Mouse (Mus musculus): ENCODE measurements around the gene Ccnd2. TPM values are rescaled to one million over a fixed set of nuclear protein-coding genes. Genes with fewer than 3 reads are reported as not detected.

Ccnd2 gene
- polyA plus RNA-seq, 1 experiment, result 2.8 TPM

DNA sequence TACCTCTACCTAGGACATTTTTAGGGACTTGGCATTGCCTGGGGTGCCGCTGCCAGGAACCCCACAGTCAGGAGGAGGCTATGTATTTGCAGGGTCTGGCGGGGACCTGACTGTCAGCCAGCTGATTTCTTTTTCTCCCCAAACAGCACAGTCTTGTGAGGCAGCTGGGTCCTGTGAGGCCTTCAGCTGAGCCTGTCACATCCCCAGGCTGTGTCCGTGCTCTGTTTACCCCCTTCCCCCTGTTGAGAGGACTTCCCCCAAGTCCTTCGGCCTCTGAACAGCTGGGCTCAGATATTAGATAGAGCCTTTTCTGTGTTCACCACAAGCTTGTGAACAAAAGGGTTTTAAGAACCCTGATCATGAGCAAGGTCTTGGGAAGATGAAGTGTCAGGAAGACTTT is 25.4 kb upstream of the Ccnd2 start:
- Histone ChIP-seq H3K79me2 (ENCODE audit: control insufficient read depth, insufficient read depth) (no peaks in the 10 kb centered on the region), H3K27me3 (ENCODE audit: control insufficient read depth, insufficient read depth, insufficient read length) (peaks cover 9% of the 10 kb centered on the region), H3K79me3 (ENCODE audit: low read depth) (no peaks in the 10 kb centered on the region), H3K4me3 (ENCODE audit: insufficient read depth, poor library complexity, severe bottlenecking) (no peak overlapping the region), H3ac (ENCODE audit: control insufficient read depth, insufficient read length, low read depth) (no peak overlapping the region), H3K36me3 (ENCODE audit: control insufficient read depth, insufficient read depth) (no peaks in the 10 kb centered on the region)
- TF ChIP-seq USF1 (IDR thresholded peaks at IDR 0.05; ENCODE audit: low read depth) (no peak), MAX (IDR thresholded peaks at IDR 0.05) (no peak), MYOD1 (IDR thresholded peaks at IDR 0.05; ENCODE audit: control insufficient read depth, insufficient read length, low read depth) (no peak), CEBPB (IDR thresholded peaks at IDR 0.05; ENCODE audit: low read depth) (no peak), CTCF (IDR thresholded peaks at IDR 0.05; ENCODE audit: control insufficient read depth, insufficient read depth, insufficient read length) (no peak), MYOG (IDR thresholded peaks at IDR 0.05; ENCODE audit: control insufficient read depth, extremely low read depth, insufficient read length) (no peak), FOSL1 (IDR thresholded peaks at IDR 0.05; ENCODE audit: insufficient read depth, low read length, poor library complexity, severe bottlenecking) (no peak)

DNA sequence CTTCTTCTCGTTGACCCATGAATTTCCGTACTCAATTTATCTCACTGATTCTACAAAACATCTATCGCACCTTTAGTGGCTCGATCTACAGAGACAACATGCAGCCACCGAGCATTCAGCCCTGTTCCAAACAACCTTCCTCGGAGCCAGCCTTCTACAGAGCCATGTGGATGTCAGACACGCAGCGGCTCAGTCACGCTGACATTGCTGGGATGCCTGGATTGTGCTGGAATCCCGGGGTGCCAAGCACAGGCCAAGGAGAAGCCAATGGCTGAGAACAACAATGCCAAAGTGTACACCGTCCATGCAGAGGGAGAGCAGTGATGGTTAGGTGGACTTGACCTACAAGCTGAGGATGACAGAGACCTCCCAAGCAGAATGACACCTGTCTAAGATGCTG is 20.5 kb upstream of the Ccnd2 start:
- Histone ChIP-seq H3K36me3 (ENCODE audit: control insufficient read depth, insufficient read depth) (no peaks in the 10 kb centered on the region), H3K27me3 (ENCODE audit: control insufficient read depth, insufficient read depth, insufficient read length) (peaks cover 9% of the 10 kb centered on the region), H3K4me3 (ENCODE audit: insufficient read depth, poor library complexity, severe bottlenecking) (no peak overlapping the region), H3K79me2 (ENCODE audit: control insufficient read depth, insufficient read depth) (no peaks in the 10 kb centered on the region), H3ac (ENCODE audit: control insufficient read depth, insufficient read length, low read depth) (no peak overlapping the region), H3K79me3 (ENCODE audit: low read depth) (no peaks in the 10 kb centered on the region)
- TF ChIP-seq FOSL1 (IDR thresholded peaks at IDR 0.05; ENCODE audit: insufficient read depth, low read length, poor library complexity, severe bottlenecking) (no peak), CTCF (IDR thresholded peaks at IDR 0.05; ENCODE audit: control insufficient read depth, insufficient read depth, insufficient read length) (no peak), USF1 (IDR thresholded peaks at IDR 0.05; ENCODE audit: low read depth) (no peak), MYOD1 (IDR thresholded peaks at IDR 0.05; ENCODE audit: control insufficient read depth, insufficient read length, low read depth) (no peak), MAX (IDR thresholded peaks at IDR 0.05) (no peak), MYOG (IDR thresholded peaks at IDR 0.05; ENCODE audit: control insufficient read depth, extremely low read depth, insufficient read length) (no peak), CEBPB (IDR thresholded peaks at IDR 0.05; ENCODE audit: low read depth) (no peak)

DNA sequence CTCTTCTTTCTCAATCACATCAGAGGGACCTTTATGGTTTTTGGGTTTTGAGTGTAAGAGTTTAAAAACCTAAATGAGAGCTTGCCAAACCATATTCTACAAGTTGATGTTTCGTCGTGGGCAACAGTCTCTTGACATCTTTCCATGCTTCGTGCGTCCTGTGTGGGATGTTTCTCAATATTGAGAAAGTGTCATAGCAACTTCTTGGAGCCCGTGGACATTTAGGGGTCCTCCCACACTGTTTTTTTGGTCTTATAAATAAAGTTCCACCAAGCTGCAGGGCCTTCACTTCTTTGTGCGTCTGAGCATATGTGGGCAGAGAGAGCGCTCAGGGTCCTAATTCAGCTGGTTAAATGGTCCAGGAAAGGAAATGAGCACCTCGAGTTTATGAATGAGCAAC is 18.7 kb upstream of the Ccnd2 start:
- no peak for TF ChIP-seq FOSL1 (IDR thresholded peaks at IDR 0.05; ENCODE audit: insufficient read depth, low read length, poor library complexity, severe bottlenecking)
- TF ChIP-seq MYOD1 (IDR thresholded peaks at IDR 0.05; ENCODE audit: control insufficient read depth, insufficient read length, low read depth), result no peak
- TF ChIP-seq MAX (IDR thresholded peaks at IDR 0.05), result no peak
- TF ChIP-seq MYOG (IDR thresholded peaks at IDR 0.05; ENCODE audit: control insufficient read depth, extremely low read depth, insufficient read length), result no peak
- no peak for TF ChIP-seq CEBPB (IDR thresholded peaks at IDR 0.05; ENCODE audit: low read depth)
- no peak for TF ChIP-seq CTCF (IDR thresholded peaks at IDR 0.05; ENCODE audit: control insufficient read depth, insufficient read depth, insufficient read length)
- no peak for TF ChIP-seq USF1 (IDR thresholded peaks at IDR 0.05; ENCODE audit: low read depth)
- H3K36me3 ChIP-seq (ENCODE audit: control insufficient read depth, insufficient read depth), result no peaks in the 10 kb centered on the region
- peaks cover 6% of the 10 kb centered on the region for H3K27me3 ChIP-seq (ENCODE audit: control insufficient read depth, insufficient read depth, insufficient read length)
- H3K79me2 ChIP-seq (ENCODE audit: control insufficient read depth, insufficient read depth), result no peaks in the 10 kb centered on the region
- no peaks in the 10 kb centered on the region for H3K79me3 ChIP-seq (ENCODE audit: low read depth)
- no peak overlapping the region for H3K4me3 ChIP-seq (ENCODE audit: insufficient read depth, poor library complexity, severe bottlenecking)
- H3ac ChIP-seq (ENCODE audit: control insufficient read depth, insufficient read length, low read depth), result no peak overlapping the region

DNA sequence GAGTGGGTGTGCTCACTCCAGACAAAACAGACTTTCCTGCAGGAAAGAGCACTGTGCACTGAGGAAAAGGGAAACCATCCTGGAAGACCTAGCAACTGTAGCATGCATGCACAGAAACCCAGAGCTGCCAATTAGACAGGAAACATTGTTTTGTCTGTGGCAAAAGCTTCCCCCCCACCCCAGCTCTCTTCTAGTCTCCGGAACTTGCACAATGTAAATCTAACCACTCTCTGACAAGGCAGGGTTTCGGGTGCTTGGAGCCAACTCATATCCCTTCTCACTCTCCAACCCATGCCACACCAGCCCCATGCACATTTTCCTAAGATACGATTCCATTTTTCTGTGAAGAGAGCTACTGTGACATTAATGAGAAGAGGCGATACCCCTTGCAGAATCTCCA is 13.7 kb upstream of the Ccnd2 start:
- H3K36me3 ChIP-seq (ENCODE audit: control insufficient read depth, insufficient read depth), result no peaks in the 10 kb centered on the region
- no peak for TF ChIP-seq MAX (IDR thresholded peaks at IDR 0.05)
- TF ChIP-seq FOSL1 (IDR thresholded peaks at IDR 0.05; ENCODE audit: insufficient read depth, low read length, poor library complexity, severe bottlenecking), result no peak
- no peak for TF ChIP-seq USF1 (IDR thresholded peaks at IDR 0.05; ENCODE audit: low read depth)
- TF ChIP-seq MYOG (IDR thresholded peaks at IDR 0.05; ENCODE audit: control insufficient read depth, extremely low read depth, insufficient read length), result no peak
- no peak for TF ChIP-seq CTCF (IDR thresholded peaks at IDR 0.05; ENCODE audit: control insufficient read depth, insufficient read depth, insufficient read length)
- TF ChIP-seq CEBPB (IDR thresholded peaks at IDR 0.05; ENCODE audit: low read depth), result no peak
- no peak for TF ChIP-seq MYOD1 (IDR thresholded peaks at IDR 0.05; ENCODE audit: control insufficient read depth, insufficient read length, low read depth)
- H3K27me3 ChIP-seq (ENCODE audit: control insufficient read depth, insufficient read depth, insufficient read length), result peaks cover 21% of the 10 kb centered on the region
- no peaks in the 10 kb centered on the region for H3K79me2 ChIP-seq (ENCODE audit: control insufficient read depth, insufficient read depth)
- H3ac ChIP-seq (ENCODE audit: control insufficient read depth, insufficient read length, low read depth), result no peak overlapping the region
- H3K4me3 ChIP-seq (ENCODE audit: insufficient read depth, poor library complexity, severe bottlenecking), result no peak overlapping the region
- H3K79me3 ChIP-seq (ENCODE audit: low read depth), result no peaks in the 10 kb centered on the region

DNA sequence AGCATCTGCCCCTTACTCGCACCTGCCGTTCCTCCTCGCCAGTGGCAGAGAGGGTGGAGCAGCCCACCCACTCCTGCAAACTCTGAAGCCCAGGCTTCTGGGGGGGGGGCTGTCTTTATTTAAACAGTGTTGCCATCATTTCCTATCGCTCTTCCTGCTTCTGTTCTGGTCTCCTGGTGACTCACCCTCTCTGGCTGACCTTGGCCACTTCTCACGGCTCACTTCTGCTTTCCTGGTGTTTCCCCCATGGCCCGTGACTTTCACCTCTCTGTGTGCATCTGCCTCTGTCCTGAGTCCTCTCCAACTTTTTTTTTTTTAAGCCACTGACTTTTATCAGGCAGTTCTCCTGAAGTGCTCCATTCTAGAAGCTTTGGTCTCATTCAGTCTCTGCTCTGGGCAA is 10.8 kb upstream of the Ccnd2 start:
- Histone ChIP-seq H3K36me3 (ENCODE audit: control insufficient read depth, insufficient read depth) (no peaks in the 10 kb centered on the region), H3K27me3 (ENCODE audit: control insufficient read depth, insufficient read depth, insufficient read length) (peaks cover 33% of the 10 kb centered on the region), H3K79me3 (ENCODE audit: low read depth) (no peaks in the 10 kb centered on the region), H3K79me2 (ENCODE audit: control insufficient read depth, insufficient read depth) (no peaks in the 10 kb centered on the region), H3ac (ENCODE audit: control insufficient read depth, insufficient read length, low read depth) (no peak overlapping the region), H3K4me3 (ENCODE audit: insufficient read depth, poor library complexity, severe bottlenecking) (no peak overlapping the region)
- no peak for TF ChIP-seq MYOG (IDR thresholded peaks at IDR 0.05; ENCODE audit: control insufficient read depth, extremely low read depth, insufficient read length)
- no peak for TF ChIP-seq USF1 (IDR thresholded peaks at IDR 0.05; ENCODE audit: low read depth)
- TF ChIP-seq CEBPB (IDR thresholded peaks at IDR 0.05; ENCODE audit: low read depth), result no peak
- TF ChIP-seq MYOD1 (IDR thresholded peaks at IDR 0.05; ENCODE audit: control insufficient read depth, insufficient read length, low read depth), result no peak
- TF ChIP-seq MAX (IDR thresholded peaks at IDR 0.05), result no peak
- no peak for TF ChIP-seq FOSL1 (IDR thresholded peaks at IDR 0.05; ENCODE audit: insufficient read depth, low read length, poor library complexity, severe bottlenecking)
- no peak for TF ChIP-seq CTCF (IDR thresholded peaks at IDR 0.05; ENCODE audit: control insufficient read depth, insufficient read depth, insufficient read length)

DNA sequence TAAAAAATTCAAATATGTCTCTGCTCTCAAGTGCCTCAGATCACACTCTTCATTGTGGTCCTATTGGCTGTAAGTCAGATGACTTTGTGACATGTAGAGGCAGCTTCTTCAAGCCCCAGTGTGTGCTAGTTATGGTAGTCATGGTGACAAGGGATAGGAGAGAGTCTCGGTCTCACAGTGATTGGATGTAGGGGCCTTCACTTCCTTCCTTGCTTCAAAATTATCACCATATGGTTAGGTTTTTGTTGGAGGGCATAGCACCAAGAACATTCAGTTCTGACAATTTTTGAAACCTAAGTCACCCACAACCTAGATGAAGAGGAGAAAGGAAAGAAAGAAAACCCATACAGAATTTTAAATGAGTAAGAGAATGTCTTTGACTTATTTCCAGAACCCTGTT is 5.3 kb upstream of the Ccnd2 start:
- Histone ChIP-seq H3ac (ENCODE audit: control insufficient read depth, insufficient read length, low read depth) (no peak overlapping the region), H3K79me3 (ENCODE audit: low read depth) (no peaks in the 10 kb centered on the region), H3K4me3 (ENCODE audit: insufficient read depth, poor library complexity, severe bottlenecking) (no peak overlapping the region), H3K79me2 (ENCODE audit: control insufficient read depth, insufficient read depth) (no peaks in the 10 kb centered on the region), H3K36me3 (ENCODE audit: control insufficient read depth, insufficient read depth) (no peaks in the 10 kb centered on the region), H3K27me3 (ENCODE audit: control insufficient read depth, insufficient read depth, insufficient read length) (peaks cover 58% of the 10 kb centered on the region)
- TF ChIP-seq CTCF (IDR thresholded peaks at IDR 0.05; ENCODE audit: control insufficient read depth, insufficient read depth, insufficient read length), result no peak
- no peak for TF ChIP-seq MAX (IDR thresholded peaks at IDR 0.05)
- no peak for TF ChIP-seq MYOG (IDR thresholded peaks at IDR 0.05; ENCODE audit: control insufficient read depth, extremely low read depth, insufficient read length)
- no peak for TF ChIP-seq USF1 (IDR thresholded peaks at IDR 0.05; ENCODE audit: low read depth)
- no peak for TF ChIP-seq MYOD1 (IDR thresholded peaks at IDR 0.05; ENCODE audit: control insufficient read depth, insufficient read length, low read depth)
- TF ChIP-seq FOSL1 (IDR thresholded peaks at IDR 0.05; ENCODE audit: insufficient read depth, low read length, poor library complexity, severe bottlenecking), result no peak
- no peak for TF ChIP-seq CEBPB (IDR thresholded peaks at IDR 0.05; ENCODE audit: low read depth)

Data from C2C12 (cell line).